Mouse (Mus musculus) ES-Bruce4 (cell line): ENCODE data around the gene Txndc5.

ENCODE experiments used
- CTCF ChIP-seq: IDR thresholded peaks from one replicate; pipeline ENCODE4 v1.8.1; 2011; ENCODE audit warnings: low read depth, low read length
- EP300 ChIP-seq: IDR thresholded peaks from 2 replicates; pipeline ENCODE4 v1.6.1; 2011; ENCODE audit warnings: low read depth, low read length; ENCODE audit not compliant: insufficient read depth
- POLR2A ChIP-seq: IDR thresholded peaks from one replicate; pipeline ENCODE4 v1.8.1; 2011; ENCODE audit warnings: low read length; ENCODE audit not compliant: insufficient read depth

- no peak for TF ChIP-seq POLR2A
- TF ChIP-seq EP300 = no peak
- TF ChIP-seq CTCF = no peak
Measured at GRCm38 (mm10) chr13:38513921-38514320, 14.7 kb downstream of the Txndc5 start.
